Mouse (Mus musculus) ES-E14 (cell line): ENCODE data around the gene Sesn2. TPM values are rescaled to one million over a fixed set of nuclear protein-coding genes. Genes with fewer than 3 reads are reported as not detected.
A peak's percentile ranks its signal among the peaks of the same experiment; 100 is the strongest.

Experiments used
- DNase-seq: peaks from one replicate; pipeline ENCODE4 v3.0.0-alpha.2; 2013; ENCODE audit warnings: low read depth, low spot score
- H3K27ac ChIP-seq: 2 replicates; pipeline ENCODE4 v1.5.1; 2012; ENCODE audit warnings: low read depth, mild to moderate bottlenecking, low read length, moderate library complexity, mixed read lengths; ENCODE audit not compliant: poor library complexity, insufficient read depth, severe bottlenecking
- H3K36me3 ChIP-seq: 2 replicates; pipeline ENCODE4 v1.6.1; 2012; ENCODE audit warnings: mild to moderate bottlenecking, low read length, moderate library complexity, mixed read lengths; ENCODE audit not compliant: control insufficient read depth, poor library complexity, insufficient read depth, severe bottlenecking
- H3K4me1 ChIP-seq, 2 experiments: fragments of 150-350 bp in 1 of 2; sonication (generic) in 1 of 2; 2 replicates each; pipeline ENCODE4 v1.6.1; 2012; ENCODE audit warnings: low read length in 2 of 2, mild to moderate bottlenecking in 1 of 2, mixed read lengths in 1 of 2; ENCODE audit not compliant: control insufficient read depth in 2 of 2, insufficient read depth in 2 of 2, poor library complexity in 1 of 2
- H3K4me3 ChIP-seq, 2 experiments: fragments of 150-350 bp in 1 of 2; sonication (generic) in 1 of 2; 2 replicates each; pipeline ENCODE4 v1.5.1; 2012; ENCODE audit warnings: low read length in 2 of 2, low read depth in 1 of 2, mild to moderate bottlenecking in 1 of 2, mixed read lengths in 1 of 2; ENCODE audit not compliant: insufficient read depth in 1 of 2, poor library complexity in 1 of 2, severe bottlenecking in 1 of 2
- H3K9ac ChIP-seq: 2 replicates; pipeline ENCODE4 v1.6.1; 2012; ENCODE audit warnings: low read depth, mild to moderate bottlenecking, low read length, mixed read lengths; ENCODE audit not compliant: poor library complexity, insufficient read depth, severe bottlenecking
- H3K9me3 ChIP-seq: fragments of 150-350 bp; sonication (generic); 2 replicates; pipeline ENCODE4 v1.6.1; 2012; ENCODE audit warnings: low read depth, mild to moderate bottlenecking, low read length; ENCODE audit not compliant: control insufficient read depth, insufficient read depth
- CHD2 ChIP-seq: IDR thresholded peaks from 2 replicates; pipeline ENCODE4 v1.6.1; 2014; ENCODE audit warnings: mild to moderate bottlenecking, low read depth, low read length, inconsistent platforms
- HCFC1 ChIP-seq: IDR thresholded peaks from 2 replicates; pipeline ENCODE4 v1.6.1; 2012; ENCODE audit warnings: low read length, inconsistent platforms, borderline replicate concordance; ENCODE audit not compliant: insufficient read depth
- MAFK ChIP-seq: IDR thresholded peaks from 2 replicates; pipeline ENCODE4 v1.6.1; 2014; ENCODE audit warnings: mild to moderate bottlenecking, low read depth, low read length, inconsistent platforms; ENCODE audit not compliant: insufficient read depth
- ZC3H11A ChIP-seq: IDR thresholded peaks from 2 replicates; pipeline ENCODE4 v1.6.1; 2012; ENCODE audit warnings: low read depth, mild to moderate bottlenecking, inconsistent platforms, low read length, borderline replicate concordance
- ZNF384 ChIP-seq: IDR thresholded peaks from 2 replicates; pipeline ENCODE4 v1.6.1; 2012; ENCODE audit warnings: low read depth, low read length, inconsistent platforms
- in situ Hi-C, 2 experiments: fragments of 600-800 bp; cut with MboI; formaldehyde crosslinking; loops; one replicate each; pipeline ENCODE4 v1.15.1; 2025; ENCODE audit warnings: low sequenced_read_pairs in 2 of 2, inconsistent platforms in 1 of 2; ENCODE audit not compliant: unreplicated experiment in 2 of 2
- total RNA-seq: library from RNA; depleted of rRNA; stranded (reverse); fragments of 300-350 nt; gene quantifications from 2 replicates; pipeline ENCODE4 v1.2.3, GENCODE M21; 2012

The Sesn2 gene
- total RNA-seq, 1 experiment: 75.8 TPM

GRCm38 (mm10) chr4:132519188-132519587 is 8.9 kb upstream of the Sesn2 start:
- DNase-seq: no peak
- peaks cover 7 to 9% of the 10 kb centered on the region in 2 experiments for H3K4me1 ChIP-seq

DNA sequence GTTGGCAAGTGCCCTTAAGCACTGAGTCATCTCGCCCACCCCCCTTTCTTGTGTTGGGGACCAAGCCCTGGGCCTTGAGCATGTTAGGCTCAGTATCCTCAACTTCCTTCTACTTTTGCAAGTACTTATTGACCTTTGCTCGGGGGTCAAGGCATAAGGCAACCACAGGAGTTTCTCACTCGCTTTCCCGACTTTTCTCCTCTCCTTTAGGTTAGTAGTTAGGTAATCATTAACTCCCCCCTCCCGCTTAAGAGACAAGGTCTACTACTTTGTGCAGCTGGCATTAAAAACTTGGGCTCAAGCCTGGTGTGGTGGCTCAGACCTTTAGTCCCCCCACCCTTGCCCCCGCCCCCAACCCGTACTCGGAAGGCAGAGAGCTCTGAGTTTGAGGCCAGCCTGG is 7.8 kb upstream of the Sesn2 start:
- Histone ChIP-seq H3K27ac (no peak overlapping the region; the same call in 1 of the 2 replicates), H3K4me3 (no peak overlapping the region), H3K9me3 (no peaks in the 10 kb centered on the region), H3K4me1 (peaks cover 9 to 15% of the 10 kb centered on the region in 2 experiments), H3K9ac (peak overlapping the region; percentile 18; the same call in 1 of the 2 replicates), H3K36me3 (no peaks in the 10 kb centered on the region)
- in situ Hi-C loops: no loop called here
- TF ChIP-seq CHD2: no peak
- no peak for TF ChIP-seq HCFC1
- no peak for TF ChIP-seq MAFK
- no peak for TF ChIP-seq ZC3H11A
- no peak for TF ChIP-seq ZNF384
- no peak for DNase-seq

More at GRCm38 (mm10) chr4:132519188-132519587, 8.9 kb upstream of the Sesn2 start:
- Histone ChIP-seq H3K9ac (no peak overlapping the region), H3K27ac (no peak overlapping the region), H3K36me3 (no peaks in the 10 kb centered on the region), H3K9me3 (no peaks in the 10 kb centered on the region), H3K4me3 (no peak overlapping the region)
- in situ Hi-C loops: no loop called here
- TF ChIP-seq ZNF384 (no peak), CHD2 (no peak), HCFC1 (no peak), MAFK (no peak), ZC3H11A (no peak)

DNA sequence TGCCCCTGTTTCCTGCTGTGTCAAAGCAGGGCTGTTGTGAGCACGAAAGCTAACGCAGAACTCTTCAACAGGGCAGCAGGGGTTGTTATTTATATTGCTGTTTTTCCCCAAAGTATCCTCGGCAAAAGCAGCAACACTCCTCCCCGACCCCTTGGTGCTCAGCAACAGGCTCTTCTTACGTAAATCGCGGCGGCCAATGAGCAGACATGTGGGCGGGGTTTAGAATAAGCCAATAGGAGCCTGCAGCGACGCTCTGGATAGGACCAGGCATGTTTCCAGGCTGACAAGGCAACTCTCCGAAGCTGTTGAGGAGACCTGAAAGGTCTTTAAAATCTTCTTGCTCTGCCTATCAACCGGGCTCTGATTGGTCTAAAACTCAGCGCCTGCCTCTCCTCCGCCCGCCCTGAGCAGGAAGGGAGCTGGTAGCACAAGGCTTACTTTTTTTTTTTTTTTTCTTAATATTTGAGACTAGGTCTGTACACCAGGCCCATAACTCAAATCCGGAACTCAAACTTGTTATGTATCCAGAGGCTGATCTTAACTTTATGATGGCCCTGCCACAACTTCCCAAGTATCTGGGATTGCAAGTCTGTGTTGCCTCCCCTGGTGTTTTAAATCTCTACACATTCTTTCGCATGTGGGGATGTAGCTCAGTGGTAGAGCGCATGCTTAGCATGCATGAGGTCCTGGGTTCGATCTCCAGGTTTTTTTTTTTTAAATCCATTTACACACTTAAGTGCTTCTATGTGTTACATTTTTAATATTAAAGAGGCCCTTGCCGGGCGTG is 5.3 kb upstream of the Sesn2 start:
- Histone ChIP-seq H3K9ac (peak overlapping the region; percentile 63), H3K4me1 (peaks cover 10 to 15% of the 10 kb centered on the region in 2 experiments), H3K27ac (peak overlapping the region; percentile 83), H3K4me3 (peak overlapping the region; percentile 47 to 72), H3K9me3 (no peaks in the 10 kb centered on the region), H3K36me3 (no peaks in the 10 kb centered on the region)
- in situ Hi-C loops: no loop called here
- TF ChIP-seq HCFC1: 0 out of 2 replicates have a peak, but pooled peaks have one; percentile 1
- peak; percentile 20; the same call in 1 of the 2 replicates for TF ChIP-seq CHD2
- peak; percentile 95 for TF ChIP-seq ZNF384
- TF ChIP-seq MAFK: no peak
- TF ChIP-seq ZC3H11A: no peak
- peak; percentile 94 for DNase-seq

DNA sequence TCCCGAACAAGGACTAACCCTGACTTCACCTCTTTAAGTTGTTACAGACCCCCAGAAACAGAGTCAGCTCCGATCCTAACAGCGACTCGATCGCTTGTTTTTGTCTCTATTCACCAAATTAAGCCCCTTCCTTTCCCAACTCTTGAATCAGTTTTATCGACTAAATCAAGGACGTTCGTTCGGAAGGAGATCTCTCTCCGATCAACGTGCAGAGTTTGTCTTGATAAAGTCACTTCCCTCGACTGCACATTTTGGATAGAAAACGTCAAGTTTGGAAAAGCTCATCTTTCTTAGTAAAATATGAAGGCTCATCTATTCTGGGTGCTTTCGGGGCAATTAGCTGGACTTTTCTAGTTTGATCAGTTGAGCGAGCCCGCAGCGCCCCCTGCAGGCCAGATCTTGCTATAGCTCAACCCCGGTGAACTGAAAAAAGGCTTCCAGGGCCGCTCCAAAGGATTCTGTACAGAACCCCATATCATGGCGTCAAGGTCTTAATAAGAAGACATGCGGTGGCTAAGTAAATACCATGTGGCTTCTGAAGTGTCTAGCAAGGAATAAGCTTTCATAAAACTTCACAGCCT is 4.3 kb upstream of the Sesn2 start:
- in situ Hi-C loops: no loop called here
- Histone ChIP-seq H3K36me3 (no peaks in the 10 kb centered on the region), H3K9me3 (no peaks in the 10 kb centered on the region), H3K9ac (peak overlapping the region; percentile 74), H3K4me1 (peaks cover 10 to 16% of the 10 kb centered on the region in 2 experiments), H3K27ac (peak overlapping the region; percentile 85), H3K4me3 (peak overlapping the region; percentile 47 to 72)
- TF ChIP-seq ZC3H11A: peak; percentile 33; the same call in 1 of the 2 replicates
- TF ChIP-seq MAFK: no peak
- DNase-seq: peak; percentile 78
